Mouse (Mus musculus) heart, embryonic 11.5 days (tissue): ENCODE data around the gene Cacng6. TPM values are rescaled to one million over a fixed set of nuclear protein-coding genes. Genes with fewer than 3 reads are reported as not detected.
"Not testable (repeated sequence)": the region's sequence is repeated elsewhere in the genome, so short reads cannot be mapped to it uniquely, and the experiment has no call there.

Source experiments
- ATAC-seq: fragments of 200-750 bp; cut with Nextera tagmentation; replicated peaks from 2 replicates; pipeline ENCODE4 v1.8.0; 2017; ENCODE audit warnings: moderate library complexity; ENCODE audit not compliant: insufficient number of reproducible peaks, low FRiP score, low TSS enrichment
- H3K27ac ChIP-seq: fragments of 300-500 bp; sonication (generic); 2 replicates; pipeline ENCODE4 v1.5.1; 2014; ENCODE audit warnings: mild to moderate bottlenecking, low read depth, low read length
- H3K27me3 ChIP-seq: fragments of 300-500 bp; sonication (generic); 2 replicates; pipeline ENCODE4 v1.6.1; 2014; ENCODE audit warnings: mild to moderate bottlenecking, low read length, mixed read lengths; ENCODE audit not compliant: control insufficient read depth, insufficient read depth
- H3K36me3 ChIP-seq: fragments of 300-500 bp; sonication (generic); 2 replicates; pipeline ENCODE4 v1.6.1; 2014; ENCODE audit warnings: mild to moderate bottlenecking, low read length, moderate library complexity, mixed read lengths; ENCODE audit not compliant: control insufficient read depth, insufficient read depth
- H3K4me1 ChIP-seq: fragments of 300-500 bp; sonication (generic); 2 replicates; pipeline ENCODE4 v1.6.1; 2014; ENCODE audit warnings: low read length; ENCODE audit not compliant: control insufficient read depth, insufficient read depth
- H3K4me2 ChIP-seq: fragments of 300-500 bp; sonication (generic); 2 replicates; pipeline ENCODE4 v1.6.1; 2014; ENCODE audit warnings: mild to moderate bottlenecking, moderate library complexity
- H3K4me3 ChIP-seq: fragments of 300-500 bp; sonication (generic); 2 replicates; pipeline ENCODE4 v1.5.1; 2014; ENCODE audit warnings: low read depth, low read length
- H3K9ac ChIP-seq: fragments of 300-500 bp; sonication (generic); 2 replicates; pipeline ENCODE4 v1.6.1; 2014; ENCODE audit warnings: mild to moderate bottlenecking, low read depth, low read length, moderate library complexity
- H3K9me3 ChIP-seq: fragments of 300-500 bp; sonication (generic); replicated peaks from 2 replicates; pipeline ENCODE4 v1.6.1; 2016; ENCODE audit warnings: low read length; ENCODE audit not compliant: control insufficient read depth
- whole genome bisulfite sequencing: fragments of 180-500 bp; shearing (Covaris S2); extraction: QIAGEN DNeasy Blood & Tissue Kit; methylation state at CpG from one replicate; pipeline ENCODE4 v1.1.7; 2014; ENCODE audit not compliant: insufficient replicate concordance; 5-methylcytosine and 5-hydroxymethylcytosine counted together
- polyA plus RNA-seq: library from polyadenylated mRNA; unstranded; fragments of >200 nt; fragmentation: Nextera tagmentation; extraction: Ambion mirVana; gene quantifications from 2 replicates; pipeline ENCODE4 v1.2.1, GENCODE M21; 2014

Gene Cacng6
- polyA plus RNA-seq, 1 experiment from 2014 or later: 18.3 TPM

GRCm38 (mm10) chr7:3390413-3391080, 33.4 kb upstream of the Cacng6 start, which contains the start of gene Cacng8:
Gene Cacng8 (plus strand): TSS chr7:3390683.
- 2% methylated on average over 7 of the region's 7 CpGs for WGBS
- H3K9ac ChIP-seq: no peak within 1 kb of the TSS
- ATAC-seq: no peak
- H3K9me3 ChIP-seq: no peaks in the 10 kb centered on the region
- H3K27ac ChIP-seq: 0 out of 2 replicates have a peak within 1 kb of the TSS, but pooled peaks have one; percentile 29
- peak within 1 kb of the TSS; percentile 55 for H3K4me2 ChIP-seq
- H3K4me3 ChIP-seq: peak within 1 kb of the TSS; percentile 27
- no peaks in the 10 kb centered on the region for H3K36me3 ChIP-seq
- no peaks in the 10 kb centered on the region for H3K27me3 ChIP-seq
- H3K4me1 ChIP-seq: 0 out of 2 replicates have a peak, but pooled peaks cover 2% of the 10 kb centered on the region

- Histone ChIP-seq H3K4me1 (0 out of 2 replicates have a peak, but pooled peaks cover 2% of the 10 kb centered on the region), H3K4me3 (peak overlapping the region; percentile 26), H3K27ac (no peak overlapping the region), H3K4me2 (peak overlapping the region; percentile 55), H3K9ac (no peak overlapping the region), H3K27me3 (no peaks in the 10 kb centered on the region), H3K9me3 (no peaks in the 10 kb centered on the region), H3K36me3 (no peaks in the 10 kb centered on the region)
- ATAC-seq: no peak
- WGBS: 4% methylated on average over 12 of the region's 12 CpGs
Measured at GRCm38 (mm10) chr7:3391081-3391451, 32.9 kb upstream of the Cacng6 start.

GRCm38 (mm10) chr7:3391809-3392208, 32.2 kb upstream of the Cacng6 start:
- 21% methylated on average over 4 of the region's 4 CpGs for WGBS
- peak overlapping the region; percentile 25 for H3K4me2 ChIP-seq
- no peak overlapping the region for H3K27ac ChIP-seq
- H3K9me3 ChIP-seq: no peaks in the 10 kb centered on the region
- H3K27me3 ChIP-seq: no peaks in the 10 kb centered on the region
- 0 out of 2 replicates have a peak, but pooled peaks cover 2% of the 10 kb centered on the region for H3K4me1 ChIP-seq
- H3K36me3 ChIP-seq: no peaks in the 10 kb centered on the region
- no peak overlapping the region for H3K4me3 ChIP-seq
- no peak for ATAC-seq
- H3K9ac ChIP-seq: no peak overlapping the region

- Histone ChIP-seq H3K9ac (no peak overlapping the region), H3K4me3 (no peak overlapping the region), H3K36me3 (no peaks in the 10 kb centered on the region), H3K9me3 (no peaks in the 10 kb centered on the region), H3K4me1 (no peaks in the 10 kb centered on the region), H3K27me3 (no peaks in the 10 kb centered on the region), H3K4me2 (no peak overlapping the region), H3K27ac (no peak overlapping the region)
- no peak; the same call in 1 of the 2 replicates for ATAC-seq
- WGBS: 75% methylated on average over 10 of the region's 10 CpGs
Measured at GRCm38 (mm10) chr7:3397355-3397754, 26.6 kb upstream of the Cacng6 start.

GRCm38 (mm10) chr7:3397797-3398196, 26.2 kb upstream of the Cacng6 start:
- Histone ChIP-seq H3K4me3 (no peak overlapping the region), H3K4me2 (no peak overlapping the region), H3K9ac (no peak overlapping the region), H3K9me3 (no peaks in the 10 kb centered on the region), H3K4me1 (no peaks in the 10 kb centered on the region), H3K27ac (no peak overlapping the region), H3K36me3 (no peaks in the 10 kb centered on the region), H3K27me3 (no peaks in the 10 kb centered on the region)
- no peak for ATAC-seq
- WGBS: 55% methylated on average over 7 of the region's 7 CpGs

DNA sequence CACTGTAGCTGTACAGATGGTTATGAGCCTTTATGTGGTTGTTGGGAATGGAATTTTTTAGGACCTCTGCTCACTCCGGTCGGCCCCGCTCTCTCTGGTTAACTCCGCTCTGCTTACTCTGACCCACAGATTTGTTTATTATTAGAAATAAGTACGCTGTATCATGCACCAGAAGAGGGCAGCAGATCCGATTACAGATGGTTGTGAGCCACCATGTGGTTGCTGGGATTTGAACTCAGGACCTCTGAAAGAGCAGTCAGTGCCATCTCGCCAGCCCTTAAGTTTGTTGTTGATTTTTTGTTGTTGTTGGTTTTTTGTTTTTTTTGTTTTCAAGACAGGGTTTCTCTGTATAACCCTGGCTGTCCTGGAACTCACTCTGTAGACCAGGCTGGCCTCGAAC, 25.6 kb upstream of the Cacng6 start:
- WGBS: 84% methylated on average over 8 of the region's 8 CpGs
- not testable (repeated sequence) for H3K9me3 ChIP-seq, H3K9ac ChIP-seq, H3K27me3 ChIP-seq, ATAC-seq, H3K36me3 ChIP-seq, H3K4me3 ChIP-seq, H3K4me2 ChIP-seq, H3K27ac ChIP-seq, H3K4me1 ChIP-seq

DNA sequence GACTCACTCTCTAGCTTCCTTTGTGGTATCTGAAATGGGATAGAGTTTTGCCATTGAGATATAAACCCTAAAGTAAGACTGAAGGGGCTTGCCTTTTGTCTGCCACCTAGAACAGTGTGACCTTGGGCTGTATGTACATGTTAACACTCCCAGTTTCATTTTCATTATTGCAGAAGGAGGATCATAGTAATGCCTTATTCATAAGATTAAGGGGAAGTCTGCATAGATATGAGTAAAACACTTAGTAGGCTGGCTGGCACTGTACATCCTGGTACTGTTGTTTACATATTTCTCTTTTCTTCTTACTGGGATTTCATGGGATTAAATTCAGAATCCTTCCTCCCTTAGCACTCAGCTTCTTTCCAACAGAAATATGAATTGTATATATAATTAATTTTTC, 24.1 kb upstream of the Cacng6 start:
- no peak for ATAC-seq
- Histone ChIP-seq H3K36me3 (no peaks in the 10 kb centered on the region), H3K4me2 (no peak overlapping the region), H3K9me3 (no peaks in the 10 kb centered on the region; the same call in 1 of the 2 replicates), H3K27me3 (no peaks in the 10 kb centered on the region), H3K27ac (no peak overlapping the region), H3K4me1 (no peaks in the 10 kb centered on the region), H3K9ac (no peak overlapping the region), H3K4me3 (no peak overlapping the region)

GRCm38 (mm10) chr7:3409729-3410520, 14.1 kb upstream of the Cacng6 start:
- no peak overlapping the region for H3K27ac ChIP-seq
- no peak overlapping the region for H3K9ac ChIP-seq
- ATAC-seq: no peak
- H3K9me3 ChIP-seq: no peaks in the 10 kb centered on the region; the same call in 1 of the 2 replicates
- no peak overlapping the region for H3K4me3 ChIP-seq
- 53% methylated on average over 11 of the region's 11 CpGs for WGBS
- no peaks in the 10 kb centered on the region for H3K36me3 ChIP-seq
- peaks cover 7% of the 10 kb centered on the region; the same call in 1 of the 2 replicates for H3K4me1 ChIP-seq
- H3K27me3 ChIP-seq: peaks cover 41% of the 10 kb centered on the region
- no peak overlapping the region for H3K4me2 ChIP-seq
